Mouse (Mus musculus) neural tube, embryonic 12.5 days (tissue): ENCODE measurements around the gene Ost4. TPM values are rescaled to one million over a fixed set of nuclear protein-coding genes. Genes with fewer than 3 reads are reported as not detected.
"Not testable (repeated sequence)": the region's sequence is repeated elsewhere in the genome, so short reads cannot be mapped to it uniquely, and the experiment has no call there.

ENCODE experiments used
- ATAC-seq: fragments of 200-750 bp; cut with Nextera tagmentation; 2 replicates; pipeline ENCODE4 v1.8.0; 2017; ENCODE audit warnings: low read depth, mild to moderate bottlenecking, moderate TSS enrichment, moderate library complexity; ENCODE audit not compliant: low FRiP score
- H3K27ac ChIP-seq: fragments of 300-500 bp; sonication (generic); 2 replicates; pipeline ENCODE4 v1.5.1; 2016
- H3K27me3 ChIP-seq: fragments of 300-500 bp; sonication (generic); replicated peaks from 2 replicates; pipeline ENCODE4 v1.6.1; 2016; ENCODE audit warnings: mild to moderate bottlenecking
- H3K36me3 ChIP-seq: fragments of 300-500 bp; sonication (generic); 2 replicates; pipeline ENCODE4 v1.6.1; 2016; ENCODE audit warnings: mild to moderate bottlenecking
- H3K4me1 ChIP-seq: fragments of 300-500 bp; sonication (generic); 2 replicates; pipeline ENCODE4 v1.6.1; 2016
- H3K4me2 ChIP-seq: fragments of 300-500 bp; sonication (generic); replicated peaks from 2 replicates; pipeline ENCODE4 v1.6.1; 2016; ENCODE audit warnings: mild to moderate bottlenecking
- H3K4me3 ChIP-seq: fragments of 300-500 bp; sonication (generic); 2 replicates; pipeline ENCODE4 v1.5.1; 2016
- H3K9ac ChIP-seq: fragments of 300-500 bp; sonication (generic); 2 replicates; pipeline ENCODE4 v1.6.1; 2016; ENCODE audit warnings: mild to moderate bottlenecking
- H3K9me3 ChIP-seq: fragments of 300-500 bp; sonication (generic); 2 replicates; pipeline ENCODE4 v1.6.1; 2016; ENCODE audit warnings: mild to moderate bottlenecking
- WGBS: fragments of 180-500 bp; shearing (Covaris S2); methylation state at CpG from one replicate; pipeline ENCODE4 v1.1.7; 2016; 5-methylcytosine and 5-hydroxymethylcytosine counted together
- polyA plus RNA-seq: library from polyadenylated mRNA; unstranded; fragments of >200 nt; fragmentation: Nextera tagmentation; extraction: Ambion mirVana; gene quantifications from 2 replicates; pipeline ENCODE4 v1.2.1, GENCODE M21; 2016

The Ost4 gene
- polyA plus RNA-seq, 1 experiment from 2014 or later: 294 TPM

GRCm38 (mm10) chr5:30887331-30887761 is 20.2 kb downstream of the Ost4 start:
- Histone ChIP-seq H3K27ac (peak overlapping the region; percentile 83), H3K9me3 (no peaks in the 10 kb centered on the region), H3K27me3 (no peaks in the 10 kb centered on the region), H3K4me3 (peak overlapping the region; percentile 82), H3K36me3 (peaks cover 19% of the 10 kb centered on the region), H3K4me2 (peak overlapping the region; percentile 72), H3K9ac (peak overlapping the region; percentile 58), H3K4me1 (peaks cover 15% of the 10 kb centered on the region)
- peak; percentile 46 for ATAC-seq
- 0% methylated on average over 19 of the region's 19 CpGs for WGBS

GRCm38 (mm10) chr5:30886731-30887130 is 20.9 kb downstream of the Ost4 start:
- Histone ChIP-seq H3K4me3 (peak overlapping the region; percentile 82), H3K9ac (peak overlapping the region; percentile 58), H3K27me3 (no peaks in the 10 kb centered on the region), H3K27ac (no peak overlapping the region), H3K36me3 (peaks cover 12% of the 10 kb centered on the region), H3K9me3 (no peaks in the 10 kb centered on the region), H3K4me2 (peak overlapping the region; percentile 72), H3K4me1 (peaks cover 15% of the 10 kb centered on the region)
- WGBS: 31% methylated on average over 5 of the region's 5 CpGs
- ATAC-seq: no peak

- WGBS: 57% methylated on average over 4 of the region's 4 CpGs
- H3K4me1 ChIP-seq: peaks cover 15% of the 10 kb centered on the region
- no peak for ATAC-seq
- no peaks in the 10 kb centered on the region for H3K9me3 ChIP-seq
- H3K36me3 ChIP-seq: peaks cover 7% of the 10 kb centered on the region
- H3K4me2 ChIP-seq: peak overlapping the region; percentile 72; the same call in 1 of the 2 replicates
- H3K27me3 ChIP-seq: no peaks in the 10 kb centered on the region
- no peak overlapping the region for H3K27ac ChIP-seq
- H3K9ac ChIP-seq: no peak overlapping the region
- no peak overlapping the region for H3K4me3 ChIP-seq
These were observed 21.4 kb downstream of the Ost4 start for GRCm38 (mm10) chr5:30886209-30886608.

- H3K4me2 ChIP-seq, ATAC-seq, H3K4me3 ChIP-seq, H3K4me1 ChIP-seq, H3K9ac ChIP-seq, H3K27me3 ChIP-seq, H3K9me3 ChIP-seq, H3K27ac ChIP-seq: not testable (repeated sequence)
- peaks cover 12% of the 10 kb centered on the region for H3K36me3 ChIP-seq
- 82% methylated on average over 4 of the region's 4 CpGs for WGBS
These were observed 25.7 kb downstream of the Ost4 start for GRCm38 (mm10) chr5:30881839-30882238.

- 86% methylated on average over 5 of the region's 5 CpGs for WGBS
- Histone ChIP-seq H3K4me1 (no peaks in the 10 kb centered on the region), H3K36me3 (peaks cover 36% of the 10 kb centered on the region), H3K27me3 (no peaks in the 10 kb centered on the region), H3K9ac (no peak overlapping the region), H3K4me3 (no peak overlapping the region), H3K4me2 (no peak overlapping the region), H3K27ac (no peak overlapping the region), H3K9me3 (no peaks in the 10 kb centered on the region)
- ATAC-seq: no peak
These were observed 28.1 kb downstream of the Ost4 start for GRCm38 (mm10) chr5:30879347-30879943.

- no peak for ATAC-seq
- Histone ChIP-seq H3K27me3 (no peaks in the 10 kb centered on the region), H3K36me3 (peaks cover 44% of the 10 kb centered on the region), H3K9ac (no peak overlapping the region), H3K4me1 (no peaks in the 10 kb centered on the region), H3K9me3 (no peaks in the 10 kb centered on the region), H3K4me2 (no peak overlapping the region), H3K27ac (no peak overlapping the region), H3K4me3 (no peak overlapping the region)
- WGBS: 57% methylated on average over 6 of the region's 6 CpGs
These were observed 29.0 kb downstream of the Ost4 start for GRCm38 (mm10) chr5:30878616-30879015.

GRCm38 (mm10) chr5:30874365-30874764 is 33.2 kb downstream of the Ost4 start:
- WGBS: 89% methylated on average over 7 of the region's 7 CpGs
- Histone ChIP-seq H3K27me3 (no peaks in the 10 kb centered on the region), H3K27ac (no peak overlapping the region), H3K4me1 (peaks cover 9% of the 10 kb centered on the region), H3K36me3 (peaks cover 74% of the 10 kb centered on the region), H3K4me2 (no peak overlapping the region), H3K9ac (no peak overlapping the region), H3K9me3 (no peaks in the 10 kb centered on the region), H3K4me3 (no peak overlapping the region)
- no peak for ATAC-seq

- Histone ChIP-seq H3K27ac (no peak overlapping the region), H3K4me3 (no peak overlapping the region), H3K4me1 (peaks cover 9% of the 10 kb centered on the region), H3K27me3 (no peaks in the 10 kb centered on the region), H3K9me3 (no peaks in the 10 kb centered on the region), H3K36me3 (peaks cover 69% of the 10 kb centered on the region), H3K4me2 (no peak overlapping the region), H3K9ac (no peak overlapping the region)
- no peak for ATAC-seq
- WGBS: 94% methylated on average over 9 of the region's 9 CpGs
These were observed 35.0 kb downstream of the Ost4 start for GRCm38 (mm10) chr5:30872574-30872973.

GRCm38 (mm10) chr5:30870131-30870406 is 37.5 kb downstream of the Ost4 start:
- H3K9ac ChIP-seq: peak overlapping the region; percentile 88
- WGBS: 19% methylated on average over 2 of the region's 2 CpGs
- no peaks in the 10 kb centered on the region for H3K27me3 ChIP-seq
- ATAC-seq: no peak
- peak overlapping the region; percentile 83 for H3K4me3 ChIP-seq
- H3K36me3 ChIP-seq: peaks cover 55% of the 10 kb centered on the region
- H3K9me3 ChIP-seq: no peaks in the 10 kb centered on the region
- no peak overlapping the region; the same call in 1 of the 2 replicates for H3K27ac ChIP-seq
- H3K4me1 ChIP-seq: peaks cover 9% of the 10 kb centered on the region
- peak overlapping the region; percentile 86 for H3K4me2 ChIP-seq

- H3K27ac ChIP-seq: no peak overlapping the region; the same call in 1 of the 2 replicates
- peak overlapping the region; percentile 83 for H3K4me3 ChIP-seq
- peaks cover 55% of the 10 kb centered on the region for H3K36me3 ChIP-seq
- ATAC-seq: peak; percentile 90
- peak overlapping the region; percentile 88 for H3K9ac ChIP-seq
- peaks cover 9% of the 10 kb centered on the region for H3K4me1 ChIP-seq
- WGBS: under 1% methylated on average over 63 of the region's 63 CpGs
- H3K4me2 ChIP-seq: peak overlapping the region; percentile 86
- H3K27me3 ChIP-seq: no peaks in the 10 kb centered on the region
- no peaks in the 10 kb centered on the region for H3K9me3 ChIP-seq
These were observed 38.0 kb downstream of the Ost4 start for GRCm38 (mm10) chr5:30869405-30870130.

GRCm38 (mm10) chr5:30868981-30869380 is 38.6 kb downstream of the Ost4 start:
- no peak for ATAC-seq
- Histone ChIP-seq H3K4me1 (peaks cover 9% of the 10 kb centered on the region), H3K9ac (peak overlapping the region; percentile 88), H3K4me2 (peak overlapping the region; percentile 86), H3K4me3 (peak overlapping the region; percentile 83), H3K27ac (no peak overlapping the region), H3K36me3 (peaks cover 54% of the 10 kb centered on the region), H3K9me3 (no peaks in the 10 kb centered on the region), H3K27me3 (no peaks in the 10 kb centered on the region)
- WGBS: 19% methylated on average over 9 of the region's 9 CpGs

- Histone ChIP-seq H3K9me3 (no peaks in the 10 kb centered on the region), H3K4me2 (peak within 1 kb of the TSS; percentile 86), H3K4me3 (no peak within 1 kb of the TSS), H3K36me3 (peaks cover 51% of the 10 kb centered on the region), H3K27me3 (no peaks in the 10 kb centered on the region), H3K9ac (no peak within 1 kb of the TSS; the same call in 1 of the 2 replicates), H3K4me1 (peaks cover 9% of the 10 kb centered on the region), H3K27ac (no peak within 1 kb of the TSS)
- ATAC-seq: no peak
- WGBS: 96% methylated on average over 3 of the region's 3 CpGs
These were observed 39.9 kb downstream of the Ost4 start, which contains the start of gene Tmem214 for GRCm38 (mm10) chr5:30867712-30868111. Tmem214 (plus strand) TSS chr5:30868012.
